ENCODE assay signal across 8 mouse cellular contexts in the genomic region with DNA sequence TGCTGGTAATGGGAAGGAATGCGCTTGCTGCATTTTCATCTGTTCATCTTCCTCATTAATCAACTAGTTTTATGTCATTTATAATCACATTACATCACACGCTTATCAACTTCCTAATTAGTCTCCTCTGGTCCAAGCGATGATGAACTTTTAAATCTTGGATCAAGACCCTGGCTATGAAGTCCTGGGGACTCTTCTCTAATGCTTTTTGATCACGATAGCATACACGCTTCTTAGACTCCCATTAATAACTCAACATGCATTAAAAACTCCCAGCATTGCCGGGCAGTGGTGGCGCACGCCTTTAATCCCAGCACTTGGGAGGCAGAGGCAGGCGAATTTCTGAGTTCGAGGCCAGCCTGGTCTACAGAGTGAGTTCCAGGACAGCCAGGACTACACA. TPM values are rescaled to one million over a fixed set of nuclear protein-coding genes. Genes with fewer than 3 reads are reported as not detected.
DNase-seq lines count a peak whose midpoint lies in the region; ATAC-seq and TF ChIP-seq lines count a peak whose summit lies in the region.

No protein-coding gene starts in this region.

- peak overlapping the region; percentile 90 for H3K4me2 ChIP-seq in lung, embryonic 14.5 days
- H3K4me2 ChIP-seq in neural tube, embryonic 15.5 days = peak overlapping the region; percentile 63

- peaks cover 3% of the 10 kb centered on the region; the same call in 1 of the 2 replicates for H3K4me1 ChIP-seq in lung, embryonic 14.5 days (ENCODE audit: insufficient read depth)
- peaks cover 30% of the 10 kb centered on the region for H3K4me1 ChIP-seq in forebrain, embryonic 10.5 days
- peaks cover 13% of the 10 kb centered on the region; the same call in 1 of the 2 replicates for H3K4me1 ChIP-seq in limb, embryonic 10.5 days
- peaks cover 29% of the 10 kb centered on the region for H3K4me1 ChIP-seq in neural tube, embryonic 15.5 days

- H3K27me3 ChIP-seq in lung, embryonic 14.5 days (ENCODE audit: insufficient read depth, low read length) = no peaks in the 10 kb centered on the region
- H3K27me3 ChIP-seq in forebrain, embryonic 10.5 days (ENCODE audit: poor library complexity, severe bottlenecking) = no peaks in the 10 kb centered on the region
- no peaks in the 10 kb centered on the region for H3K27me3 ChIP-seq in limb, embryonic 10.5 days (ENCODE audit: low read depth, poor library complexity, severe bottlenecking)
- no peaks in the 10 kb centered on the region for H3K27me3 ChIP-seq in neural tube, embryonic 15.5 days (replicated peaks)

- TF ChIP-seq CTCF in lung, embryonic 14.5 days (IDR thresholded peaks at IDR 0.05; ENCODE audit: low read depth) = no peak

- peak; percentile 2; the same call in 1 of the 2 replicates for ATAC-seq in lung, embryonic 14.5 days (ENCODE audit: insufficient read depth)
- peak; percentile 21 for ATAC-seq in neural tube, embryonic 15.5 days (ENCODE audit: low FRiP score)

- H3K4me3 ChIP-seq in lung, embryonic 14.5 days (ENCODE audit: low read depth, low read length) = peak overlapping the region; percentile 69
- peak overlapping the region; percentile 72 for H3K4me3 ChIP-seq in forebrain, embryonic 10.5 days
- H3K4me3 ChIP-seq in limb, embryonic 10.5 days = peak overlapping the region; percentile 85
- peak overlapping the region; percentile 91 for H3K4me3 ChIP-seq in neural tube, embryonic 15.5 days (replicated peaks)

- H3K9me3 ChIP-seq in lung, embryonic 14.5 days (ENCODE audit: low read depth, low read length) = no peaks in the 10 kb centered on the region
- H3K9me3 ChIP-seq in forebrain, embryonic 10.5 days = no peaks in the 10 kb centered on the region
- no peaks in the 10 kb centered on the region for H3K9me3 ChIP-seq in limb, embryonic 10.5 days (replicated peaks)
- H3K9me3 ChIP-seq in neural tube, embryonic 15.5 days (replicated peaks) = no peaks in the 10 kb centered on the region

- DNase-seq in lung, embryonic 14.5 days = no peak
- no peak for DNase-seq in lung, postnatal 4 days
- no peak for DNase-seq in forebrain, embryonic 10.5 days (ENCODE audit: extremely low spot score, low spot score)
- DNase-seq in limb, embryonic 10.5 days (ENCODE audit: low spot score) = no peak
- no peak for DNase-seq in ovary, postnatal 36 days (ENCODE audit: low spot score)
- DNase-seq in kidney, postnatal 36 days = no peak
- no peak for DNase-seq in gastrocnemius, postnatal 4 days (ENCODE audit: low spot score in 2 of 2)

- H3K27ac ChIP-seq in lung, embryonic 14.5 days (ENCODE audit: low read depth) = no peak overlapping the region; the same call in 1 of the 2 replicates
- peak overlapping the region; percentile 95 for H3K27ac ChIP-seq in forebrain, embryonic 10.5 days
- H3K27ac ChIP-seq in limb, embryonic 10.5 days = peak overlapping the region; percentile 97
- H3K27ac ChIP-seq in neural tube, embryonic 15.5 days (replicated peaks) = peak overlapping the region; percentile 80

- 19% methylated on average over 10 of the region's 10 CpGs for WGBS in lung, embryonic 14.5 days
- 30% methylated on average over 10 of the region's 10 CpGs for WGBS in forebrain, embryonic 10.5 days
- WGBS in limb, embryonic 10.5 days = 25% methylated on average over 10 of the region's 10 CpGs
- WGBS in neural tube, embryonic 15.5 days = 26% methylated on average over 10 of the region's 10 CpGs

- peak overlapping the region; percentile 78 for H3K9ac ChIP-seq in lung, embryonic 14.5 days
- peak overlapping the region; percentile 21; the same call in 1 of the 2 replicates for H3K9ac ChIP-seq in neural tube, embryonic 15.5 days (replicated peaks)

- H3K36me3 ChIP-seq in lung, embryonic 14.5 days (ENCODE audit: insufficient read depth) = peaks cover 43% of the 10 kb centered on the region
- H3K36me3 ChIP-seq in forebrain, embryonic 10.5 days (replicated peaks) = peaks cover 54% of the 10 kb centered on the region
- H3K36me3 ChIP-seq in limb, embryonic 10.5 days = peaks cover 54% of the 10 kb centered on the region
- peaks cover 17% of the 10 kb centered on the region for H3K36me3 ChIP-seq in neural tube, embryonic 15.5 days

RNA-seq across cellular contexts. Expression of a gene that starts 0.5 kb away (rescaled TPM):
- polyA plus RNA-seq in lung, embryonic 14.5 days (2014; fragmentation: Nextera tagmentation; extraction: Ambion mirVana) = 35.0 and 37.2 TPM in 2 replicates
- polyA plus RNA-seq in forebrain, embryonic 10.5 days (2016; fragmentation: Nextera tagmentation; extraction: Ambion mirVana) = 49.1 and 49.6 TPM in 2 replicates
- polyA plus RNA-seq in limb, embryonic 10.5 days (2016; fragmentation: Nextera tagmentation; extraction: Ambion mirVana) = 42.0 and 48.5 TPM in 2 replicates
- polyA plus RNA-seq in neural tube, embryonic 15.5 days (2015; fragmentation: Nextera tagmentation; extraction: Ambion mirVana) = 18.9 and 23.1 TPM in 2 replicates
- 10 to 100 TPM; 35.7 to 44.8 TPM for total RNA-seq in gastrocnemius, postnatal 4 days (2021)

RNA-seq across cellular contexts. Expression of a gene that starts 0.8 kb away (rescaled TPM):
- 109 and 115 TPM in 2 replicates for polyA plus RNA-seq in lung, embryonic 14.5 days (2014; fragmentation: Nextera tagmentation; extraction: Ambion mirVana)
- polyA plus RNA-seq in forebrain, embryonic 10.5 days (2016; fragmentation: Nextera tagmentation; extraction: Ambion mirVana) = 157 and 162 TPM in 2 replicates
- polyA plus RNA-seq in limb, embryonic 10.5 days (2016; fragmentation: Nextera tagmentation; extraction: Ambion mirVana) = 157 and 158 TPM in 2 replicates
- 78.4 and 84.1 TPM in 2 replicates for polyA plus RNA-seq in neural tube, embryonic 15.5 days (2015; fragmentation: Nextera tagmentation; extraction: Ambion mirVana)
- total RNA-seq in gastrocnemius, postnatal 4 days (2021) = 10 to 100 TPM; 70.1 to 85.6 TPM
